In genomic region chr8:65032107-65032506, GRCm38 (mm10) we compare ENCODE assay signal across 46 mouse cellular contexts. TPM values are rescaled to one million over a fixed set of nuclear protein-coding genes. Genes with fewer than 3 reads are reported as not detected.
"Had no signal": no experiment of that assay in that cellular context is flagged by ENCODE, and none has a peak within 500 bp of the region (broad histone marks: within the 10 kb centered on the region; RNA-seq: fewer than 3 reads in every experiment).

No protein-coding gene starts in this region.

- ATAC-seq: liver, embryonic 12.5 days; liver, postnatal 0 days; lung, postnatal 0 days; midbrain, embryonic 13.5 days; midbrain, embryonic 15.5 days; midbrain, embryonic 16.5 days had no signal

- DNase-seq: left cerebral cortex, postnatal 4 days; liver; liver, embryonic 13.5 days; liver, postnatal 0 days; lung, adult 18-20 months; lung, adult 2 months; lung, embryonic 14.5 days; lung, postnatal 10 days; lung, postnatal 14 days; lung, postnatal 36 days; lung, postnatal 4 days had no signal

- H3K9ac ChIP-seq: limb, embryonic 12.5 days; limb, embryonic 13.5 days; limb, embryonic 15.5 days; liver, embryonic 12.5 days; liver, embryonic 13.5 days; liver, embryonic 14.5 days; liver, embryonic 15.5 days; liver, postnatal 0 days; lung, embryonic 14.5 days; lung, embryonic 15.5 days; midbrain, embryonic 12.5 days; midbrain, embryonic 13.5 days; midbrain, embryonic 15.5 days; neural tube, embryonic 12.5 days had no signal

- H3K4me3 ChIP-seq: limb, embryonic 10.5 days; limb, embryonic 12.5 days; limb, embryonic 13.5 days; limb, embryonic 15.5 days; liver, embryonic 12.5 days; liver, embryonic 13.5 days; liver, embryonic 15.5 days; lung, embryonic 15.5 days; megakaryocyte, embryonic 14.5 days; midbrain, embryonic 10.5 days; midbrain, embryonic 12.5 days; midbrain, embryonic 13.5 days; midbrain, embryonic 15.5 days; myocyte; neural tube, embryonic 12.5 days had no signal

- H3K4me1 ChIP-seq: liver, embryonic 12.5 days; liver, embryonic 13.5 days; liver, embryonic 15.5 days had no signal

- H3K27ac ChIP-seq: limb, embryonic 10.5 days; limb, embryonic 12.5 days; limb, embryonic 13.5 days; limb, embryonic 15.5 days; liver, embryonic 12.5 days; liver, embryonic 13.5 days; liver, embryonic 14.5 days; liver, embryonic 15.5 days; lung, embryonic 15.5 days; macrophage; midbrain, embryonic 10.5 days; midbrain, embryonic 12.5 days; midbrain, embryonic 13.5 days; midbrain, embryonic 15.5 days; neural tube, embryonic 12.5 days had no signal

- H3K4me2 ChIP-seq: limb, embryonic 12.5 days; limb, embryonic 13.5 days; limb, embryonic 15.5 days; liver, embryonic 11.5 days; liver, embryonic 12.5 days; liver, embryonic 13.5 days; liver, embryonic 15.5 days; lung, embryonic 14.5 days; lung, embryonic 15.5 days; midbrain, embryonic 12.5 days; midbrain, embryonic 13.5 days; midbrain, embryonic 15.5 days; neural tube, embryonic 12.5 days had no signal

- H3K27me3 ChIP-seq: limb, embryonic 12.5 days; limb, embryonic 13.5 days; limb, embryonic 15.5 days; lung, embryonic 15.5 days; midbrain, embryonic 13.5 days; midbrain, embryonic 15.5 days; neural tube, embryonic 12.5 days had no signal

- H3K9me3 ChIP-seq: limb, embryonic 10.5 days; limb, embryonic 12.5 days; limb, embryonic 13.5 days; limb, embryonic 15.5 days; liver, embryonic 12.5 days; liver, embryonic 13.5 days; liver, embryonic 15.5 days; lung, embryonic 15.5 days; megakaryocyte, embryonic 14.5 days; midbrain, embryonic 10.5 days; midbrain, embryonic 12.5 days; midbrain, embryonic 13.5 days; midbrain, embryonic 15.5 days; neural tube, embryonic 12.5 days had no signal

- H3K36me3 ChIP-seq: limb, embryonic 10.5 days; limb, embryonic 12.5 days; limb, embryonic 13.5 days; limb, embryonic 15.5 days; liver, embryonic 12.5 days; liver, embryonic 13.5 days; liver, embryonic 15.5 days; lung, embryonic 15.5 days; midbrain, embryonic 10.5 days; midbrain, embryonic 12.5 days; midbrain, embryonic 13.5 days; midbrain, embryonic 15.5 days; neural tube, embryonic 12.5 days had no signal

RNA-seq across cellular contexts. Expression of gene Apela, which starts 5.0 kb away (rescaled TPM):
- total RNA-seq: left cerebral cortex, adult 8-10 months; left cerebral cortex, postnatal 10 days; left cerebral cortex, postnatal 14 days; left cerebral cortex, postnatal 25 days; left cerebral cortex, postnatal 36 days; liver, adult 2 months; megakaryocyte progenitor cell, adult 5-6 weeks; megakaryocyte, adult 5-6 weeks; megakaryocyte-erythroid progenitor cell, adult 5-6 weeks; midbrain, postnatal 0 days; monocyte, adult 5-6 weeks had no signal
- polyA plus RNA-seq: liver, adult 2 months; lung, adult 2 months; macrophage; myocyte had no signal

RNA-seq across cellular contexts. Expression of gene Trim60, which starts 13.7 kb away (rescaled TPM):
- total RNA-seq: left cerebral cortex, adult 8-10 months; left cerebral cortex, postnatal 10 days; left cerebral cortex, postnatal 14 days; left cerebral cortex, postnatal 25 days; left cerebral cortex, postnatal 36 days; left cerebral cortex, postnatal 4 days; liver, adult 2 months; megakaryocyte progenitor cell, adult 5-6 weeks; megakaryocyte, adult 5-6 weeks; megakaryocyte-erythroid progenitor cell, adult 5-6 weeks; midbrain, postnatal 0 days; monocyte, adult 5-6 weeks had no signal
- polyA plus RNA-seq: limb, embryonic 10.5 days; limb, embryonic 11.5 days; limb, embryonic 12.5 days; liver, adult 2 months; liver, embryonic 11.5 days; liver, embryonic 12.5 days; liver, embryonic 13.5 days; liver, embryonic 14.5 days; liver, embryonic 15.5 days; liver, embryonic 16.5 days; liver, postnatal 0 days; lung, adult 2 months; lung, embryonic 14.5 days; lung, embryonic 15.5 days; lung, embryonic 16.5 days; lung, postnatal 0 days; macrophage; midbrain, embryonic 10.5 days; midbrain, embryonic 12.5 days; midbrain, embryonic 13.5 days; midbrain, embryonic 15.5 days; midbrain, embryonic 16.5 days; midbrain, postnatal 0 days; myocyte; neural tube, embryonic 11.5 days; neural tube, embryonic 12.5 days had no signal

RNA-seq across cellular contexts. Expression of gene Trim61, which starts 13.8 kb away (rescaled TPM):
- total RNA-seq: left cerebral cortex, adult 8-10 months; left cerebral cortex, postnatal 10 days; left cerebral cortex, postnatal 14 days; left cerebral cortex, postnatal 25 days; left cerebral cortex, postnatal 36 days; left cerebral cortex, postnatal 4 days; liver, adult 2 months; megakaryocyte progenitor cell, adult 5-6 weeks; megakaryocyte, adult 5-6 weeks; megakaryocyte-erythroid progenitor cell, adult 5-6 weeks; midbrain, postnatal 0 days; monocyte, adult 5-6 weeks had no signal
- polyA plus RNA-seq: limb, embryonic 10.5 days; limb, embryonic 11.5 days; limb, embryonic 12.5 days; liver, adult 2 months; liver, embryonic 12.5 days; liver, embryonic 13.5 days; liver, embryonic 14.5 days; liver, embryonic 15.5 days; liver, embryonic 16.5 days; liver, postnatal 0 days; lung, adult 2 months; lung, embryonic 14.5 days; lung, embryonic 15.5 days; lung, embryonic 16.5 days; lung, postnatal 0 days; macrophage; midbrain, embryonic 12.5 days; midbrain, embryonic 13.5 days; midbrain, embryonic 15.5 days; midbrain, embryonic 16.5 days; midbrain, postnatal 0 days; myocyte had no signal

RNA-seq across cellular contexts. Expression of gene Gm10663, which starts 42.7 kb away (rescaled TPM):
- total RNA-seq: left cerebral cortex, adult 8-10 months; left cerebral cortex, postnatal 10 days; left cerebral cortex, postnatal 14 days; left cerebral cortex, postnatal 25 days; left cerebral cortex, postnatal 36 days; left cerebral cortex, postnatal 4 days; liver, adult 2 months; megakaryocyte progenitor cell, adult 5-6 weeks; megakaryocyte, adult 5-6 weeks; megakaryocyte-erythroid progenitor cell, adult 5-6 weeks; midbrain, postnatal 0 days; monocyte, adult 5-6 weeks had no signal
- polyA plus RNA-seq: limb, embryonic 10.5 days; limb, embryonic 11.5 days; limb, embryonic 12.5 days; limb, embryonic 13.5 days; limb, embryonic 14.5 days; limb, embryonic 15.5 days; liver, adult 2 months; liver, embryonic 11.5 days; liver, embryonic 12.5 days; liver, embryonic 13.5 days; liver, embryonic 14.5 days; liver, embryonic 15.5 days; liver, embryonic 16.5 days; liver, postnatal 0 days; lung, adult 2 months; lung, embryonic 14.5 days; lung, embryonic 15.5 days; lung, embryonic 16.5 days; lung, postnatal 0 days; macrophage; midbrain, embryonic 10.5 days; midbrain, embryonic 12.5 days; midbrain, embryonic 13.5 days; midbrain, embryonic 15.5 days; midbrain, embryonic 16.5 days; midbrain, postnatal 0 days; myocyte; neural tube, embryonic 11.5 days; neural tube, embryonic 12.5 days had no signal

RNA-seq across cellular contexts. Expression of gene Trim75, which starts 44.5 kb away (rescaled TPM):
- total RNA-seq: left cerebral cortex, adult 8-10 months; left cerebral cortex, postnatal 10 days; left cerebral cortex, postnatal 14 days; left cerebral cortex, postnatal 25 days; left cerebral cortex, postnatal 36 days; left cerebral cortex, postnatal 4 days; liver, adult 2 months; megakaryocyte progenitor cell, adult 5-6 weeks; megakaryocyte, adult 5-6 weeks; megakaryocyte-erythroid progenitor cell, adult 5-6 weeks; midbrain, postnatal 0 days; monocyte, adult 5-6 weeks had no signal
- polyA plus RNA-seq: limb, embryonic 10.5 days; limb, embryonic 11.5 days; limb, embryonic 12.5 days; limb, embryonic 13.5 days; liver, adult 2 months; liver, embryonic 11.5 days; liver, embryonic 12.5 days; liver, embryonic 13.5 days; liver, embryonic 14.5 days; liver, embryonic 15.5 days; liver, embryonic 16.5 days; liver, postnatal 0 days; lung, adult 2 months; lung, embryonic 14.5 days; lung, embryonic 15.5 days; lung, embryonic 16.5 days; lung, postnatal 0 days; macrophage; midbrain, embryonic 10.5 days; midbrain, embryonic 12.5 days; midbrain, embryonic 13.5 days; myocyte; neural tube, embryonic 11.5 days had no signal
